Mouse (Mus musculus): ENCODE measurements at regions not wholly inside any gene's neighbourhood (a gene's known extent, or its start where the extent isn't known, plus 50 kb on each side); places are given as distances from the start of the nearest gene placed in this dataset.

- DNase-seq (ENCODE audit: low spot score), result no peak
These were observed 189.1 kb upstream of the Bmp2 start for GRCm38 (mm10) chr2:133362693-133363443.

- DNase-seq (ENCODE audit: low spot score), result no peak
These were observed 180.3 kb upstream of the Bmp2 start for GRCm38 (mm10) chr2:133371490-133372215.

DNA sequence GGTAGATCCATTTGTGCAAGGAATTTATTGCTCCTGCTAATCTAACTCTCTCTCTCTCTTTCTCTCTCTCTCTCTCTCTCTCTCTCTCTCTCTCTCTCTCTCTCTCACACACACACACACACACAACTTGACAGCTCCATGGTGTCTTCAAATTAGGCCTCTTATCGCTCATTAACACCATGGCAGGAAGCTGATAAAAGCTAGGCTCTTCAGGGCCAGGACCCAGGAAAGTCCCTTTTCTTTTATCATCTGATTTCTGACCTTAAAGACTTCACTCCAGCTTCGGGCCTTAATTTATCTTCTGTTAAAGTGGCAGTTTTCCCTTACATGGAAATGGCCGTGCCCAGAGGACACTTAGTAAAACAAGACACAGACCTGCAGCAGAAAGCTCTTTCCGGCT is 178.4 kb upstream of the Bmp2 start:
- no peak for DNase-seq (ENCODE audit: low spot score)

DNA sequence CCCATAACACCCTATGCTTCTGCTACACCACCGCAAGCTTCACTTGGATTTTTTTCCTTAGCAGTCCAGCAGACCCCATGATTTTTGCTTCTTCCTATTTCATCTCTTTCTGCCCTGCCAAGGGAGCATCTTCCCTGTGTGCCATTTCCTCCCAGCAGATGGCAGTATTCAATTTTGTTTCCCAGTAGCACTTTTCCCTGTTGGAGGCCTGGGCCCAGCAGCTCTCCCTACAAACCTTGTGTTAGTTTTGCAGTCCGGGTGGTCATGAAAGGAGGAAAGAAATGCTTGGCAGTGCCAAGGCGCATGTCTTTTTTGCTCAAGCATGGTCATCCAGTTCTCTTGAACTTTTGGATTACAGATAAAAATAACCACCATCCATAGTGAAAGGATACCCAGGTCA is 170.9 kb upstream of the Bmp2 start:
- peak; percentile 6 for DNase-seq (ENCODE audit: low spot score)

GRCm38 (mm10) chr2:133383135-133383920 is 168.6 kb upstream of the Bmp2 start:
- no peak for DNase-seq (ENCODE audit: low spot score)

DNA sequence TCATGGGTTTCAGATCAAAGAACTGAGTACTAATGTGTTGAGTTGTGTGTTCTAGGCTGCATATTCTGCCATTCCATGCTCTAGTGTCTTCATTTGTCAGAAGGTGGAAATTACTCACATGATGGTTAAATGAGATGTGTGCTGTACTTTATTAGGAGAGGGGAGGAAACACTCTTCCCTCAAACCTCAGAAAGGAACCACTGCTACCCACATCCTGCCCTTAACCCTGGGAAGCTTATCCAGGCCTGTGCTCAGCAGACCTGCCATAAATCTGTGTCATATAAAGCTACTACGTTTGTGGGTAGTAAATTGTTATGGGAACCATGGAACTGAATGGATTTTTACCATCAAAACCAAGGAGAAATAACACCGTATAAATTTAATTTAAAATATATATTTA is 166.7 kb upstream of the Bmp2 start:
- DNase-seq (ENCODE audit: low spot score), result no peak

DNA sequence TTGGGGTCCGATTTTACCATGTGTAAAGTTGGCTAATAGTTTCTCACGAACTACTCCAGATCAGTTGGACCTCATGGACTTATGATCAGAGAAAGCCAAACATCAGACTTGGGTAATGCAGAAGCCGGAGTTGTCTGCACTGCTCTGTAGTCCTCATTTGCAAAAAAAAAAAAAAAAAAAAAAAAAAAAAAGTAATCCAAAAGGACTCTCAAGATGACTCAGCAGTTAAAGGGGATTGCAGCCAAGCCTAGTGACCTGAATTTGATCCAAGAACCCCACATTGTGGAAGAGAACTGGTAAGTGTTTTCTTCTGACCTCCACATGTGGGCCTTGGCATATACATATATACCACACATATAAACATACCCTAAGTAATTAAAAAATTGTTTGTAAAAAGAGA is 164.6 kb upstream of the Bmp2 start:
- DNase-seq (ENCODE audit: low spot score), result no peak

GRCm38 (mm10) chr2:133392298-133392697 is 159.7 kb upstream of the Bmp2 start:
- DNase-seq (ENCODE audit: low spot score), result no peak

DNA sequence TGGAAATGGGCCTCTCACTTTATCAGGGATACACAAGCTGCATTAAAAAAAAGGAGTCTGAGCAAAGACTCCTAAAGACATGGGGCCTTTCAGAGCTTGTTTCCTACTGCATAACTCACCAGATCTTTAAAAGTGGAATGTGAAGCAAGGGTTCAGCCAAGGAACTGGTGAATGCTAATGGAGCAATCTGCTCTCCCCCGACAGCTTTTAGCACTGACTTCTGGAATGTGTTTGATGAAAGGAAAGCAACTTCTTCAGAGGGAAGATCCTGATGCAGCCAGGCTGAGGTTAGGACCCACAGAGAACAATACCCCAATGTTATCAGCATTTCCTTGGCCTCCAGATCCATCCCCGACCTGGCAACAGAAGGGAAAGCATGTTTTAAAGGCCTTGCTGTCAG is 154.4 kb upstream of the Bmp2 start:
- DNase-seq (ENCODE audit: low spot score), result no peak

DNA sequence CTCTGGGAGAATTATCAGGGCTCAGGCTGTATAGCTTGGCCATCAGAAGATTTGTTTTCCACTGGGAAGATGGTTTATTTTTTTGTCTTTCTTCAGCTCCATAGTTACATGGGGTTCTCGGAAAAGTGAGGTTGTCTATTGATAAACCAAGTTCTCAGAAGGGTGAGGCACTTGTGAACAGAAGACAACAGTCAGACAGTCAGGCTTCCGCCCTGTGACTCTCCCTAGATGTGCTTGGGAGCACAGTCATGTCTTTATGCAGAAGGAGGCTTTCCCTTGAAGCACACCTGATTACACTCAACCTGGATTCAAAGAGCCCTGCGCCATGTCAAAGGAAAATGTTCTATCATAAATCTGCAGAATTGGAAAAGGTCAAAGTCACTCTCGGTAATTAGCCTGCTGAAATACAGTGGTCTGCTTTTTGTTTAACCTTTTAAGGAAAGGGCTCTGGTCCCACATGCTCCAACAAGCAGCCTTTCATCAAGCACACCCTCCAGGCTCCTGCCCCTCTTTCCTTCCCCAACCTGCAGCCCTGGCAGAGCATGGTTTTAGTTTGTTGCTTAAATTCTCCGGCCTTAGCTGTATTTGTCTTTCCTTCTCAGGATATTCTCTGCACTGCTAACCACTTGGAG is 152.8 kb upstream of the Bmp2 start:
- DNase-seq (ENCODE audit: low spot score), result no peak

GRCm38 (mm10) chr2:133400963-133401362 is 151.0 kb upstream of the Bmp2 start:
- no peak for DNase-seq (ENCODE audit: low spot score)

DNA sequence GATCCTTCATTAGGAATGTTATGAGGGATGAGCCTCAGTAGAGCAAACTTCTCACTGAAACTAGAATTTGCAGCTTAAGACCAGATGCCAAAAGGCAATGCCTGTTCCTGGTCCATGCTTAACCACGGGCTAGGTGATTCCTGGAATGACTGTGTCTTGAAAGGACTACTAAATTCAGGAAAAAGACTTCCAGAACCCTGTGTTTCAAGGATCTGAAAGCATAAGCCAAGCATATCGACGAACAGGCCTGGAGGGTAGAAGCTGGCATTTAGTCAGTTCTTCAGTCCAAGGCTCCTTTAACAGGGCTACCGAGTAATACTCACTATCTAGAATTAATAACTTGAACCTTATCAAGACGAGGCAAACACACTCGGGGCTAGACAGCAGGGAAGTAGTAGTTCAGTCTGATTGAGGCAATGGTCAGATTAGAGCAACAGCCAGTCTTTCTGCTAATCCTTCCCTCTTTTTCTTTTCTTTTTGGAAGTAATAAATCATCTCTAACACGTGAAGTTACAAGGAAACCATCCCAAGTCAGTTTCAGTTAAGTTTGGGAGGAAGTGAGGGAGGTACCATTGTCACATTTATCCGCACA is 134.9 kb upstream of the Bmp2 start:
- no peak for DNase-seq (ENCODE audit: low spot score)

- DNase-seq (ENCODE audit: low spot score), result no peak
These were observed 132.2 kb upstream of the Bmp2 start for GRCm38 (mm10) chr2:133419686-133420303.

DNA sequence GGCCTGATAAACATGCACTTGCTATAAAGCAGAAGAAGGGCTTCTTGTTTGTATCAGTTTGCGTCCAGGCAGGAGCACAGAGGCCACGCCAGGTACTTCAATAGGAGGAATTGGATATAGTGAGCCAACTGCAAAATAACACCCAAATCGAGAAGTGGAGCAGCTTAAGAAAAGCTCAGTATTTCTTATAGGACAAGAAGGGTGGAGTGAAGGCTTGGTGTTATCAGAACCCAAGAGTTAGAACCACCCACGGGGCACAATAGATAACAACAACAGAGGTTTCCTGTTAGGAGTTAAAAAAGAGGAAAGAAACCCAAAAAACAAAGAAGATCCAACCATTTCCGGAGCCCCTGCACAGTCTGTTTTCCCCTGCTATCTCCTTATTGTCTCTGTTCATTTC is 126.4 kb upstream of the Bmp2 start:
- no peak for DNase-seq (ENCODE audit: low spot score)

- no peak for DNase-seq (ENCODE audit: low spot score)
These were observed 124.9 kb upstream of the Bmp2 start for GRCm38 (mm10) chr2:133427039-133427438.

- no peak for DNase-seq (ENCODE audit: low spot score)
These were observed 122.4 kb upstream of the Bmp2 start for GRCm38 (mm10) chr2:133429369-133430062.

DNA sequence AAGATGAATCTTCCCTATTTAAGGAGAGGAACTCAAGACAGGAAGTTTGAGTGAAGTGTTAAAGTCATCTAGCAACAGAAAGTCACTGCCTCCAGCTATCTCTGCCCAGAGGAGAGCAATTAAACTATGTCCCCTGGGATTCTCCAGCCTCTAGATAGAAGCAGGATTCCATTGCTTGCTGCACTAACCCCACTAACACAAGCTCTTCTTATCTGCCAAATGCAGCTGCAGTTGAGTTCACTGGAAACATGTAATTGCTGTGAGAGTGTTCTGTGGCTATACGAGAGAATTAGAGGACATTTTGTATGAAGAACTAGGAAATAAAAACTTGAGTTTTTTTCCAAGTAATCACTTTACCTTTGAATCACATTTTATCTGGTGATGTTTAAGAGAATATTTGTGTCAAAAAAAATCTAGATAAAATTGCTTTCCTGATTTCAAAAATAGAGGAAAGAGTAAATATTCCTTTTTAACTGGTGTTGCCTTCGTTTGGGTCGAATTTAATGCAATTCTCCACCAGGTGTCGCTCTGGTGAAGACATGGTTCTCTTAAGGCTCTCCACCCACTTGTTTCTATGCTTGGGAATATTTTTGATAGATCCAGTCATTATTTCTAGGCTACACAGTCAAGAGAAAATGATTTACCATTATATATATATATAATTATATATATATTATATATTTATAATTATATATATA is 121.1 kb upstream of the Bmp2 start:
- no peak for DNase-seq (ENCODE audit: low spot score)

DNA sequence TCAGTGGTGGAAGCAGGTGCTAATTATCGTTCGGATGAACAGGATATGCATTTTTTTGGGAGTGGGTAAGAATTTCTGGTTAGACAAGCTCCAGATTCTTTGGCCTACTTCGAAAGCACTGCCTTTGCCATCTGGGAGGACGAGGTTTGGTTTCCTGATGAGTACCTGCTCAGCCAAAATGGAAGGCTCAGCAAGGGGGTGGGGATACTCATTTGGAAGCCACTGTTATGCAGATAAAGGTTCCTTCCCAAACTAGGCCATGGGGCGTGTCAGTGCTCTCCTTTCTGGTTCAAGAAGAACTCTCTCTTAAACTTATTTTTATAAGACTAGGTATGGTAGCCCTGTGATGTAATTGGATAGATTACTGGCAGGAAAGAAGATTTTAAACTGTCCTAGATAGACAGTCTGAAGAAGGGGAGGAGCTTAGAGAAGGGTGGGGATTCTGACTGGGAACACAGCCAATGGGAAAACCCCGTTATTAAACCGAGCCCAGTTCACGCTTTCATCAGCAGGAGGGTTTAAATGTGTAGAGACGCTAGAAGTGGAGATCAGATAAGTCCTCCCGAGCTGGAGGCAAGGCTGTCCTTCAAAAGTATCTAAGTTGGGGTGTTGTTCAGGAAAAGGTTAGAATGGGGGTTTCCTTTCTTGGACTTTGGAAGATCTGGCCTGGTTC is 119.7 kb upstream of the Bmp2 start:
- DNase-seq (ENCODE audit: low spot score), result no peak

- no peak for DNase-seq (ENCODE audit: low spot score)
These were observed 114.8 kb upstream of the Bmp2 start for GRCm38 (mm10) chr2:133436913-133437843.
